Mouse (Mus musculus) T-helper 1 cell (primary cell): ENCODE data around the gene Dab2ip.

Experiments used
- in situ Hi-C: fragments of 300-600 bp; cut with MboI, MseI; formaldehyde crosslinking; loops from one replicate; pipeline ENCODE4 v1.15.1; 2025; ENCODE audit warnings: high pct_unique_total_duplicates

The Dab2ip gene

GRCm38 (mm10) chr2:35746638-35747037 lies 188.6 kb downstream of the Dab2ip start:
- in situ Hi-C loops: no loop called here

- in situ Hi-C loops: no loop called here
Measured at GRCm38 (mm10) chr2:35747371-35748035, 189.4 kb downstream of the Dab2ip start.

GRCm38 (mm10) chr2:35750533-35751141 lies 192.6 kb downstream of the Dab2ip start:
- in situ Hi-C loops: no loop called here

- in situ Hi-C loops: no loop called here
Measured at GRCm38 (mm10) chr2:35751781-35752505, 193.9 kb downstream of the Dab2ip start.

- in situ Hi-C loops: no loop called here
Measured at GRCm38 (mm10) chr2:35756467-35756866, 198.4 kb downstream of the Dab2ip start.

GRCm38 (mm10) chr2:35760352-35760751 lies 202.3 kb downstream of the Dab2ip start:
- in situ Hi-C loops: no loop called here

GRCm38 (mm10) chr2:35760867-35761266 lies 202.8 kb downstream of the Dab2ip start:
- in situ Hi-C loops: no loop called here

GRCm38 (mm10) chr2:35761458-35761857 lies 203.4 kb downstream of the Dab2ip start:
- in situ Hi-C loops: no loop called here

GRCm38 (mm10) chr2:35763818-35764217 lies 205.8 kb downstream of the Dab2ip start:
- in situ Hi-C loops: no loop called here

GRCm38 (mm10) chr2:35764328-35764727 lies 206.3 kb downstream of the Dab2ip start:
- in situ Hi-C loops: no loop called here

- in situ Hi-C loops: no loop called here
Measured at GRCm38 (mm10) chr2:35767834-35768537, 209.9 kb downstream of the Dab2ip start.

- in situ Hi-C loops: no loop called here
Measured at GRCm38 (mm10) chr2:35768538-35769238, 210.6 kb downstream of the Dab2ip start.

- in situ Hi-C loops: no loop called here
Measured at GRCm38 (mm10) chr2:35769398-35769797, 211.3 kb downstream of the Dab2ip start.

GRCm38 (mm10) chr2:35770541-35770940 lies 212.5 kb downstream of the Dab2ip start:
- in situ Hi-C loops: no loop called here

- in situ Hi-C loops: no loop called here
Measured at GRCm38 (mm10) chr2:35775651-35776055, 217.6 kb downstream of the Dab2ip start.

- in situ Hi-C loops: no loop called here
Measured at GRCm38 (mm10) chr2:35776935-35777334, 218.9 kb downstream of the Dab2ip start.

GRCm38 (mm10) chr2:35779266-35779665 lies 221.2 kb downstream of the Dab2ip start:
- in situ Hi-C loops: no loop called here
